Mouse (Mus musculus) cerebellum, adult 2 months (tissue): ENCODE data around the gene Ip6k1.

Experiments used
- CTCF ChIP-seq: fragments of 200-500 bp; IDR thresholded peaks from 2 replicates; pipeline ENCODE4 v1.5.1; 2011; ENCODE audit warnings: low read depth, mild to moderate bottlenecking, control low read depth, low read length, moderate library complexity, borderline replicate concordance; ENCODE audit not compliant: insufficient read depth
- POLR2A ChIP-seq: fragments of 200-500 bp; IDR thresholded peaks from 2 replicates; pipeline ENCODE4 v1.6.1; 2011; ENCODE audit warnings: low read length, control low read depth, borderline replicate concordance; ENCODE audit not compliant: insufficient read depth

DNA sequence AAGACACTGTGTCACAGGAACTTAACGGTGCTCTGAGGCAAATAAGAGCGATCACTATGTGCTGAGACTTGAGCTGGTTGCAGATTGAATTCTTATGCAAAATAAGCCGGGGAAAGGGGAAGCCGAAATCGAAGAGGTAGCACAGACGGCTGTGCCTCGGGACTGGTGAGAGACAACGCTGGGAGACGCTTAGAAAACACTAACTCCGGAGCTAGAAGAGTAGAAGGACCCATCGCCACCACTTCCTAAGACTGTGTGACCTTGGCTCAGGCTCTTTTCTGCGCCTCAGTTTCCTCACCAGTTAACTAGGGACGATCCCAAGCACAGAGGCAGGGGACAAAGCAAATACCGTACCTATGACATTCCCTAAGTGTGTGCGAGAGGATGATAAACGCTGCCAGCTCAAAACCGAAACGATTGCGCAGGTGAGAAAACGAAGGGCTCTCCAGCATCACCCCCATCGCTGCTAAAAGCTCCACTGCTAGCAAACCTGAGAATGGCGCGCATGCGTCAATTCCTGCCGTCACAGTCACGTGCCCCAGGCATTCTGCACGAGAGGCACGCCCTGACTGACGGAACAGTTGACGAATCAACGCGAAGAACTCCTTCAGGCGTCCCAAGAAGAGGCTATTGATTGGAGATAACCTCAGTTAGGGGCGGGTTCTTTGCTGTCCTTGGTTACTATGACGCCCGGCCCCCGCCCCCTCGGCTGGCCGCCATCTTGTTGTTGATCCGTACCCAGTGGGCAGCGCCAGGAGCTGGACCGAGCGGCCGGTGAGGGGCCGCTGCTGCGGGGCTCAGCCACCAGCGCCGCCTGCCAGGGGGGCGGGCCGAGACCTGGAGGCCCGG, at the start of gene Ip6k1:
- no peak for TF ChIP-seq CTCF
- TF ChIP-seq POLR2A = peak; percentile 99
